Mouse (Mus musculus) myocyte (in vitro differentiated cells): ENCODE data around the gene Pdcl2. TPM values are rescaled to one million over a fixed set of nuclear protein-coding genes. Genes with fewer than 3 reads are reported as not detected.

Experiments used
- H3K27me3 ChIP-seq: one replicate; pipeline ENCODE4 v1.6.1; 2011; ENCODE audit not compliant: control insufficient read depth, insufficient read depth, insufficient read length
- H3K36me3 ChIP-seq: one replicate; pipeline ENCODE4 v1.6.1; 2011; ENCODE audit not compliant: control insufficient read depth, insufficient read depth
- H3K4me2 ChIP-seq: one replicate; pipeline ENCODE4 v1.6.1; 2011; ENCODE audit warnings: low read depth, control low read depth
- H3K4me3 ChIP-seq: one replicate; pipeline ENCODE4 v1.5.1; 2011; ENCODE audit warnings: mild to moderate bottlenecking, control low read depth, moderate library complexity
- H3K79me2 ChIP-seq: one replicate; pipeline ENCODE4 v1.6.1; 2011; ENCODE audit not compliant: control insufficient read depth, insufficient read depth
- H3ac ChIP-seq: one replicate; pipeline ENCODE4 v1.6.1; 2011; ENCODE audit not compliant: control insufficient read depth, insufficient read length
- CEBPB ChIP-seq: IDR thresholded peaks from 2 replicates; pipeline ENCODE4 v1.6.1; 2011; ENCODE audit warnings: mild to moderate bottlenecking, moderate library complexity; ENCODE audit not compliant: poor library complexity, insufficient read depth, severe bottlenecking
- E2F4 ChIP-seq: IDR thresholded peaks from one replicate; pipeline ENCODE4 v1.6.1; 2011; ENCODE audit warnings: mild to moderate bottlenecking, control low read depth, moderate library complexity; ENCODE audit not compliant: insufficient read depth
- MAX ChIP-seq: IDR thresholded peaks from one replicate; pipeline ENCODE4 v1.6.1; 2011; ENCODE audit warnings: low read depth, mild to moderate bottlenecking, control low read depth
- MYOD1 ChIP-seq, 3 experiments: IDR thresholded peaks; one replicate each; pipeline ENCODE4 v1.6.1; 2011; ENCODE audit warnings: control low read depth in 2 of 3, low read depth in 2 of 3, mild to moderate bottlenecking in 2 of 3, moderate library complexity in 1 of 3; ENCODE audit not compliant: insufficient read length in 2 of 3, control insufficient read depth in 1 of 3
- MYOG ChIP-seq, 3 experiments: IDR thresholded peaks; one replicate each; pipeline ENCODE4 v1.6.1; 2011; ENCODE audit warnings: control low read depth in 2 of 3, low read depth in 2 of 3, mild to moderate bottlenecking in 2 of 3; ENCODE audit not compliant: insufficient read length in 2 of 3, control insufficient read depth in 1 of 3, insufficient read depth in 1 of 3
- POLR2A ChIP-seq: IDR thresholded peaks from one replicate; pipeline ENCODE4 v1.6.1; 2011; ENCODE audit warnings: low read depth, mild to moderate bottlenecking, control low read depth, moderate library complexity; ENCODE audit not compliant: insufficient read length
- POLR2AphosphoS2 ChIP-seq: IDR thresholded peaks from one replicate; pipeline ENCODE4 v1.6.1; 2011; ENCODE audit warnings: low read depth, control low read depth; ENCODE audit not compliant: insufficient read length
- REST ChIP-seq: IDR thresholded peaks from one replicate; pipeline ENCODE4 v1.6.1; 2011; ENCODE audit warnings: mild to moderate bottlenecking, control low read depth, moderate library complexity; ENCODE audit not compliant: insufficient read depth, insufficient read length
- SRF ChIP-seq: IDR thresholded peaks from one replicate; pipeline ENCODE4 v1.6.1; 2011; ENCODE audit warnings: low read depth; ENCODE audit not compliant: control insufficient read depth, insufficient read length
- TCF12 ChIP-seq: IDR thresholded peaks from one replicate; pipeline ENCODE4 v1.6.1; 2011; ENCODE audit warnings: mild to moderate bottlenecking, control low read depth; ENCODE audit not compliant: poor library complexity, insufficient read depth, severe bottlenecking
- TCF3 ChIP-seq: IDR thresholded peaks from one replicate; pipeline ENCODE4 v1.6.1; 2011; ENCODE audit warnings: low read depth, control low read depth; ENCODE audit not compliant: insufficient read length
- USF1 ChIP-seq: IDR thresholded peaks from one replicate; pipeline ENCODE4 v1.6.1; 2011; ENCODE audit warnings: low read depth, mild to moderate bottlenecking, control low read depth, moderate library complexity
- polyA plus RNA-seq: library from polyadenylated mRNA; unstranded; fragments of >200 nt; fragmentation: generic; extraction: Trizol; gene quantifications from one replicate; pipeline ENCODE4 v1.2.1, GENCODE M21; 2012; ENCODE audit warnings: missing spikeins

Gene Pdcl2
- polyA plus RNA-seq, 1 experiment: not detected

DNA sequence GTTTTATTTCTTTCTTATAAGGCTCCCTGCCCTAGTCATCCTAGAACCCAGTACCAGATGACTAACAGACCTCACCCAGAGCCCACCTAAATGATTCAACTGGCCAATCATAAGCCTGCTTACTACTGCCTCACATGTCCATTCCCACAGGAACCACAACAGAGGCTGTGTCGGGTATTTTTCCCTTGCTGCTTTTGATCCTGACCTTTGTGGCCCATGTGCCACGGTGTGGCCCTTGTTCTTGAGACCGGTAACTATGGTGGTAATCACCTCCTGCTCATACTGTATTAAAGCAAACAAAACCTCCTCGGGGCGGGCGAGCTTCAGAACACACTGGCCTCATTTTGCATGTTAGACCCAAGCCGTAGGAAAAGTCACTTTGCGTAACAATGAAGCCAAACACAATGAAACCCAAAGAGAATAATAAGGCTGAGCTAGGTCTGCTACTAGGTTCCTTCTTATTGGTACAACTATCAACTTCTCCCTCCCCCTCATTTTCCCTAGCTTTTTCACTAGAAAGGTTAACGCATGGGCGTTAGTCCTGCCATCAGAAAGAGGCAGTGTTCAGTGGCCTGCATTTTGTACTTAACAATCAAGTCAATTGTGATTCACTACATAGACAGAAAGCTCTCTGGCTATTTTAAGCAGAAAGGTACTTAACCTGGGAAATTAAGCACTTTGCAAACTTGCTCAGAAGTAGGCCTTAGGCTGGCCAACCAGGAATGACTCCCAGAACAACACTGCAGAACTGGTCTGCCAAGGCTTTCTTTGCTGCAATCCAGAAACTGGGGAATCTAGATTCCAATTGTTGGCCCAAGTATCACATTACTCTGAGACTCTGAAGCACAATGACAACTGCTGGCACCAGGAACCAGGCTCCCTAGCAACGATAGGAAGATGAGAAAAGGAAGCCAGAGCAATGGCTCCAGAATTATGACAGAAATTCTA is 9.4 kb downstream of the Pdcl2 start:
- no peak overlapping the region for H3ac ChIP-seq
- H3K79me2 ChIP-seq: no peaks in the 10 kb centered on the region
- H3K4me2 ChIP-seq: no peak overlapping the region
- H3K27me3 ChIP-seq: no peaks in the 10 kb centered on the region
- H3K4me3 ChIP-seq: no peak overlapping the region
- no peak for TF ChIP-seq CEBPB
- TF ChIP-seq POLR2A: no peak
- TF ChIP-seq POLR2AphosphoS2: no peak
- no peak for TF ChIP-seq E2F4
- no peaks in the 10 kb centered on the region for H3K36me3 ChIP-seq

DNA sequence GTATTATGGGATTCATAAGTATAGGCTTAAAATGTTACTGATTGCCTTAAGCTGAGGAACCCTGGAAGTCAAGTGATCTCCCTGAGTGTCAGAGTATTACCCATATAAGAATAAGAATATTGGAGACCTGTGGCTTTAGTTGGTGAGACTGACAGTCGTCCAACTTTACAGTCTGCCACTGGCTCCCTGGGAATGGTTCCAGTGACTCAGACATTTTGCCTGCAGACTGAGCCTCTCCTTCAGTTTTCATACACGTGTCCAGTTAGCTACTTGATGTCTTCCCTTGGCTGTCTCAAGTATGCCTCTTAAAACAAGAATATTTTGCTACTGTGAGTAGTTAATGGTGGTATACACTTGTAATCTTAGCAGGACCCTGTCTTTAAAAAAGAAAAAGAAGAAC is 22.8 kb downstream of the Pdcl2 start:
- no peaks in the 10 kb centered on the region for H3K27me3 ChIP-seq
- no peak overlapping the region for H3K4me2 ChIP-seq
- peaks cover 3% of the 10 kb centered on the region for H3K79me2 ChIP-seq
- no peaks in the 10 kb centered on the region for H3K36me3 ChIP-seq
- no peak overlapping the region for H3ac ChIP-seq
- no peak overlapping the region for H3K4me3 ChIP-seq
- TF ChIP-seq USF1: no peak
- no peak for TF ChIP-seq CEBPB
- no peak for TF ChIP-seq TCF12
- no peak for TF ChIP-seq POLR2A
- TF ChIP-seq MYOG (IDR thresholded peaks at IDR 0.05; ENCODE audit: control insufficient read depth in 1 of 3, insufficient read depth in 1 of 3, insufficient read length in 2 of 3, low read depth in 2 of 3): no peak
- no peak for TF ChIP-seq E2F4
- no peak for TF ChIP-seq REST
- TF ChIP-seq MAX: no peak

DNA sequence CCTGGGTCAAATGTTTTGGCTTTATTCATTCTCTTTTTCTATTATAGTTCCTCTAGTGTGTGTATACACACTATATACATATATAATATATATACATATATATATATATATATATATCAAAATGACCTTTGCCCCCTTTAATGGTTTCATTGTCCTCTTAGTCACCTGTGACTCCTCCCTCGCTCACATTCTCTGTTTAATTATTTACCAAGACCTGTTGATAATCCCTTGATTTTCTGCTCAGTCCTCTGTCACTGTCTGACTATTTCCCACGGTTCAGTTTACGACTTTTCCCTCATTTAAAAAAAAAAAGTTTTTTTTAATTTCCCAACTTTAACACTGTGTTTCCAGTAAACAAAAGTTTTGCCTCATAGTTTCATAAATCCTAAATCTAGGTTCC is 24.7 kb downstream of the Pdcl2 start:
- H3K4me2 ChIP-seq: peak overlapping the region; percentile 98
- no peak overlapping the region for H3ac ChIP-seq
- no peaks in the 10 kb centered on the region for H3K27me3 ChIP-seq
- H3K4me3 ChIP-seq: peak overlapping the region; percentile 65
- no peaks in the 10 kb centered on the region for H3K36me3 ChIP-seq
- H3K79me2 ChIP-seq: peaks cover 23% of the 10 kb centered on the region
- TF ChIP-seq CEBPB (no peak), MYOG (IDR thresholded peaks at IDR 0.05; ENCODE audit: control insufficient read depth in 1 of 3, insufficient read depth in 1 of 3, insufficient read length in 2 of 3, low read depth in 2 of 3) (no peak), SRF (no peak), TCF3 (no peak), POLR2A (no peak), USF1 (no peak), MAX (no peak), REST (no peak), MYOD1 (IDR thresholded peaks at IDR 0.05; ENCODE audit: control insufficient read depth in 1 of 3, insufficient read length in 2 of 3, low read depth in 2 of 3) (no peak), POLR2AphosphoS2 (no peak), TCF12 (no peak), E2F4 (no peak)

DNA sequence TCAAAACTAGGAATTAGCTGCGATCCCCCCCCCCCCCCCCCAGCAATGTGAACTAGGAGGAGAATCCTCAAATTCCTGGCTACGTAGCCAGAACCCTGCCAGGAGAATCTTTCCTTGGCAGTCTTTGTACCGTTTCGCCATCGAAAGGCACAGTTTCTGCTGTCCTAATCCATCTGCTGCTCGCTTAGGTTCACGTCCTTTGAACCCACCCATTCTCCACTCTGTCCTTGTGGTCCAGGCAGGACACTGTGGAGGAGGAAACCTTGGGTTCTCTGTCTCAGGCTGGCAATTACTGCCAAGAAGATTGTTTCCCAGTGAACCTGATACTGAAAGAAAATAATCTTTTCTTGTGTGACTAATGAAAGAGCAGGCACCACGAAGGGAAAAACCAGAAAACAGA is 25.3 kb downstream of the Pdcl2 start:
- no peaks in the 10 kb centered on the region for H3K36me3 ChIP-seq
- peak overlapping the region; percentile 65 for H3K4me3 ChIP-seq
- H3ac ChIP-seq: peak overlapping the region; percentile 98
- peak overlapping the region; percentile 98 for H3K4me2 ChIP-seq
- TF ChIP-seq REST (no peak), POLR2A (peak; percentile 24)
- H3K79me2 ChIP-seq: peaks cover 29% of the 10 kb centered on the region
- no peaks in the 10 kb centered on the region for H3K27me3 ChIP-seq

DNA sequence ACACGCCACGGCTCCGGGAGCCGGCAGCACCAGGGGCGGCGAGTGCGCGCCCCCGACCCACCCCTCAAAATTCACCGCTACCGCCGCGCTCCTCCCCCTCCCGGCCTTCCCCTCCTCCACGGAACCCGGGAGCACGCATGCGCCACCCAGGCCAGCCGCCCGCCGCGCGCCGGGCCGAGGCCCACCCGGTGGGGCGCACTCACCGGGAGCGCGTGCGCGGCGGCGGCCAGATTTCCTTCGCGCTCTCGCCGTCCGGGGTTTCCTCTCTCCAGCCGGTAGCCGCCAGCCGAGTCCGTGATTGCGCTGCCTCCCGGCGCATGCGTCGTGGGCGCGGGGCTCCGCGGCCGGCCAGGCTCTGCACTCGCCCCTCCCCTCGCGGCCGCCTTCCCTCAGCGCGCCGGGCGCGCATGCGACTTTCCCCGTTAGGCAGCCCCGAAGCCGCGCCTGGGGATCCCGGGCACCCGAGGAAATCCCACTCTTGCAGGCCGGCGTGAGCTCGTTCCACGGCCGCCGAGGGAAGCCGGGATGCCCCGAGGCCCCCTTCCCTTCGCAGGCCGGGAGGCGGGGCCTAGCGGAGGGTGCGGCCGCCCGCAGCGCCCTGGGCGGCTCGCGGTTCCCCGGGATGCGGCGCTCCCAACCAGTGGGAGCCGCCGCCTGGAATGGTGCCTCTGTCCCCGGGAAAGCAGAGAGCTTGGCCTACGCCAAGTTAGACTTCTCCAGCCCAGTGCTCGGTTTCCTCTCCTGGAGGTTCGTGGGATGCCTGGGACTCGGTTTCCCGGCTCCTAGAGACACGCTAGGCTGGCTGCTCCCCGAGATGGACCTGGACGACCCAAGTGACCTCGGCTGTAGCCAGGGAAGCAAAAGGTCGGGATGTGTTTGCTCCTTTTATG is 26.3 kb downstream of the Pdcl2 start, which contains the start of gene Clock:
TSS of gene Clock (minus strand) at position 341 of the 890 bp plus-strand sequence.
- TF ChIP-seq POLR2AphosphoS2 (peak; percentile 37), POLR2A (peak; percentile 50), TCF12 (no peak), REST (no peak), MYOD1 (IDR thresholded peaks at IDR 0.05; ENCODE audit: control insufficient read depth in 1 of 3, insufficient read length in 2 of 3, low read depth in 2 of 3) (no peak), CEBPB (no peak), MYOG (IDR thresholded peaks at IDR 0.05; ENCODE audit: control insufficient read depth in 1 of 3, insufficient read depth in 1 of 3, insufficient read length in 2 of 3, low read depth in 2 of 3) (peak in 1 of 3 experiments; percentile 8), SRF (peak; percentile 10)
- Histone ChIP-seq H3K36me3 (no peaks in the 10 kb centered on the region), H3K79me2 (peaks cover 38% of the 10 kb centered on the region), H3K4me2 (peak within 1 kb of the TSS; percentile 98), H3K27me3 (no peaks in the 10 kb centered on the region), H3ac (peak within 1 kb of the TSS; percentile 98), H3K4me3 (peak within 1 kb of the TSS; percentile 65)
